Mouse (Mus musculus): Measurements from ENCODE around the gene Gm20738. TPM values are rescaled to one million over a fixed set of nuclear protein-coding genes. Genes with fewer than 3 reads are reported as not detected.
"Not testable (repeated sequence)": the region's sequence is repeated elsewhere in the genome, so short reads cannot be mapped to it uniquely, and the experiment has no call there.

The Gm20738 gene
- polyA plus RNA-seq (2015; fragmentation: Nextera tagmentation; extraction: Ambion mirVana), result not detected in 2 replicates

DNA sequence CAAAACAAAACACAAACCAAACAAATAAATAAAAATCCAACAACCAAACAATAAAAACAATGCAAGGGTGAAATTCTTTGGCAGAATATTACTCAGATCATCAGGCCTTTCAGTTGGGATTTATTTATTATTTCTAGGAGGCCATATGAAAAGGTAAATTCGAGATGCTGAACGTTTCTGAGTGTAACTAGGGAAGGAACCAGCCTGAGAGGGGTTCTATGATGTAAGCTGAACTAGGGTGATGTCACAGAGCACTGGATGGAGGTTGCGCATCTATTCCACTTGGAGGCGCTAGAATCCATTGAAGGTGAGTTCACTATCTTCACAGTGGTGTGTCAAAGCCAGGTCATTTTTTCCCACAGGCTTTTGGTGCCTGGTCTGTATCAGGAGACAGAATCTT, at the start of gene Gm20738:
Gm20738 (plus strand) TSS at position 301 of the 400 bp plus-strand sequence.
- not testable (repeated sequence) for H3K4me3 ChIP-seq (replicated peaks); H3K36me3 ChIP-seq (replicated peaks); ATAC-seq (ENCODE audit: insufficient read depth); H3K27ac ChIP-seq (replicated peaks); H3K9me3 ChIP-seq (replicated peaks); H3K4me1 ChIP-seq (replicated peaks); H3K9ac ChIP-seq; H3K4me2 ChIP-seq; H3K27me3 ChIP-seq
- 47% methylated on average over 4 of the region's 4 CpGs for WGBS (ENCODE audit: insufficient replicate concordance)

Measured in liver, embryonic 15.5 days (tissue).